Mouse (Mus musculus) embryonic fibroblast, embryonic 13.5 days (primary cell): Measurements from ENCODE around the gene Gm49416. TPM values are rescaled to one million over a fixed set of nuclear protein-coding genes. Genes with fewer than 3 reads are reported as not detected.

Source experiments
- H3K27ac ChIP-seq: 2 replicates; pipeline ENCODE4 v1.5.1; 2012; ENCODE audit warnings: low read length, control low read depth, inconsistent platforms; ENCODE audit not compliant: insufficient read depth
- H3K4me1 ChIP-seq: 2 replicates; pipeline ENCODE4 v1.6.1; 2011; ENCODE audit warnings: low read length; ENCODE audit not compliant: control insufficient read depth, insufficient read depth
- H3K4me3 ChIP-seq: 2 replicates; pipeline ENCODE4 v1.5.1; 2011; ENCODE audit warnings: mild to moderate bottlenecking, control low read depth, low read length; ENCODE audit not compliant: insufficient read depth
- CTCF ChIP-seq: IDR thresholded peaks from 2 replicates; pipeline ENCODE4 v1.5.1; 2011; ENCODE audit warnings: mild to moderate bottlenecking, control low read depth, low read length, moderate library complexity, borderline replicate concordance; ENCODE audit not compliant: insufficient read depth
- POLR2A ChIP-seq: IDR thresholded peaks from 2 replicates; pipeline ENCODE4 v1.6.1; 2011; ENCODE audit warnings: low read depth, mild to moderate bottlenecking, control low read depth, low read length, moderate library complexity
- polyA plus RNA-seq: library from polyadenylated mRNA; stranded (reverse); fragments of >200 nt; gene quantifications from 2 replicates; pipeline ENCODE4 v1.2.4, GENCODE M21; 2011; ENCODE audit warnings: low read depth; ENCODE audit not compliant: missing spikeins, insufficient read length

Gene Gm49416
- polyA plus RNA-seq, 1 experiment: 16.8 TPM

DNA sequence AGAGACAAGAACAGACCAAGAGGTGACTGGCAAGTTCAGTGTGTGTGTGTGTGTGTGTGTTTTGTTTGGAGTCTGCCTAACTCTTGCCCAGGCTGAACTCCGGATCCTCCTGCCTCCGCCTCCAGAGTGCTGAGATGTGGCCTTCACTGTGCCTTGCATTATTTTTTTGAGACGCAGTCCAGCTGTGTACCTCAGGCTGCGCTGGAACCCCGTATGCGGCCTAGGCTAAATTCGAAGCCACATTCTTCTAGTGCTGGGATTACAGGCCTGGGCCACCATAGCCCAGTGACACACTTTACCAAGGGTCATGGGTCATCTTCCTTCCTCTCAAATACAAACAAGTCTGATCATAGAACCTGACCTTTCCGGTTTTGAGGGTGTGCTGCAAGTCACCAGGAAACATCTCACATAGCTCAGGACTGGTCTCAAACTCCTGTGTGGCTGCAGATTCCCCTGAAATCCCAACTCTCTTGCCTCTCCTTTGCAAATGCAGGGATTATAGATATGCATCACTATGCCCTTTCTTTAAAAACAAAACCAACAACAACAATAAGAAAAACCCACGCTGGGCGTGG lies 16.4 kb upstream of the Gm49416 start:
- peak overlapping the region; percentile 83 for H3K4me3 ChIP-seq
- no peaks in the 10 kb centered on the region for H3K4me1 ChIP-seq
- H3K27ac ChIP-seq: peak overlapping the region; percentile 69
- no peak for TF ChIP-seq POLR2A
- TF ChIP-seq CTCF: no peak

- Histone ChIP-seq H3K4me1 (no peaks in the 10 kb centered on the region), H3K27ac (no peak overlapping the region), H3K4me3 (no peak overlapping the region)
- no peak for TF ChIP-seq CTCF
These were observed 13.7 kb upstream of the Gm49416 start for GRCm38 (mm10) chr19:8875031-8875430.

DNA sequence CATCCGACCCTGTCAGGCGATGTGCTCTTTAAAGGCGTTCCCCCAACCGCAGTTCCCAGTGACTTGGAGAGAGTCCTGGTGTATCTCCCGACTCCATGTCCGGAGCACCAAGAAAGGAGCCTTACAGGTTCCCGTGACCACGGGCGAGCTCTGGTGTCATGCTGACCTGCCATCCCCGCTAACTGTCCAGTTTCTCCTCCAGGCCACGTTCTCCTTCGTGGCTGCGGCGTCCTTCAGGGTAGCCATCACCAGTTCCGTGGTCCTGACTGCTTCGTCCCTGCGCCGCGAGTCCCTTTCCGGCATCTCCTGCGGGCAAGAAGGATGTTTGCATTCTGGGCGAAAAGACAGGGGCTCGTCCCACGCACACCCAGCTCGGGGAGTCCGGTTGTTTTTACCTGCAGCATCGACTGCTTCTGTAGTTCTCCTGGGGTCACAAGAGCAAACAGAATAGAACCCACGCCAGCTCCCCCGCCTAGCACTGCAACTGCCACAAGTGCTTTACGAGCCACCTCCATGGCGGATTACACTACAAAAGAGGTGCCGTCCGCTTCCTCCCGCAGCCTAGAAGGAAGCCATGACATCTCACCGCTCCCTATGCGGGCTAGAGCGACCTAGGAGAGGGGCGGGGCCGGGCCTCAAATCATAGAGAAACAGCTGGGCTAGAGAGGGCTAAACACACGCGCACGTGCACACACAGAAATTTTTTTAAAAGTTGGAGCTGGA lies 8.3 kb upstream of the Gm49416 start, which contains the start of gene Uqcc3:
Gene Uqcc3, minus strand, starts transcription at position 613 of the 723 bp plus-strand sequence.
- TF ChIP-seq CTCF: no peak
- TF ChIP-seq POLR2A: peak; percentile 86
- Histone ChIP-seq H3K27ac (peak within 1 kb of the TSS; percentile 47), H3K4me3 (peak within 1 kb of the TSS; percentile 70), H3K4me1 (no peaks in the 10 kb centered on the region)

DNA sequence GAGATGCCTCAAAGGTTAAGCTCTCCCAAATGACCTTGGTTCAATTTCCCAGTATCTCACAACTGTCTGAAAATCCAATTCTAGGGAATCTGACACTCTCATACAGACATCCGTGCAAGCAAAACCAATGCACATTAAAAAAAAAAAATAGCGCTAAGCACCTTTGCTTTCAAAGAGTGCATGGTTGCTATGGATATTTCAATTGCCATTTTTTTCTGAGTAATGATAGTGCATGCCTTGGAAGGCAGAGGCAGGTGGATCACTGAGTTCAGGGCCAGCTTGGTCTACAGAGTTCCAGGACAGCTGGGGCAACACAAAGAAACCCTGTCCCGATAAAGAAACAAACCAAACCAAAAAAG lies 7.7 kb upstream of the Gm49416 start:
- Histone ChIP-seq H3K4me3 (peak overlapping the region; percentile 70; the same call in 1 of the 2 replicates), H3K27ac (no peak overlapping the region), H3K4me1 (no peaks in the 10 kb centered on the region)
- no peak for TF ChIP-seq POLR2A
- TF ChIP-seq CTCF: no peak

- Histone ChIP-seq H3K4me1 (no peaks in the 10 kb centered on the region), H3K4me3 (no peak within 1 kb of the TSS), H3K27ac (no peak within 1 kb of the TSS)
- TF ChIP-seq POLR2A: no peak
- TF ChIP-seq CTCF: no peak
These were observed 5.1 kb upstream of the Gm49416 start, which contains the start of the genes Lbhd1 and Gm49403 for GRCm38 (mm10) chr19:8883616-8884015. Gene Lbhd1, plus strand, starts transcription at chr19:8883732. Gene Gm49403, plus strand, starts transcription at chr19:8883930.

GRCm38 (mm10) chr19:8886916-8887584 lies 1.7 kb upstream of the Gm49416 start:
- Histone ChIP-seq H3K4me3 (no peak overlapping the region), H3K4me1 (peaks cover 4% of the 10 kb centered on the region; the same call in 1 of the 2 replicates), H3K27ac (peak overlapping the region; percentile 58; the same call in 1 of the 2 replicates)
- TF ChIP-seq POLR2A (peak; percentile 40), CTCF (no peak)

DNA sequence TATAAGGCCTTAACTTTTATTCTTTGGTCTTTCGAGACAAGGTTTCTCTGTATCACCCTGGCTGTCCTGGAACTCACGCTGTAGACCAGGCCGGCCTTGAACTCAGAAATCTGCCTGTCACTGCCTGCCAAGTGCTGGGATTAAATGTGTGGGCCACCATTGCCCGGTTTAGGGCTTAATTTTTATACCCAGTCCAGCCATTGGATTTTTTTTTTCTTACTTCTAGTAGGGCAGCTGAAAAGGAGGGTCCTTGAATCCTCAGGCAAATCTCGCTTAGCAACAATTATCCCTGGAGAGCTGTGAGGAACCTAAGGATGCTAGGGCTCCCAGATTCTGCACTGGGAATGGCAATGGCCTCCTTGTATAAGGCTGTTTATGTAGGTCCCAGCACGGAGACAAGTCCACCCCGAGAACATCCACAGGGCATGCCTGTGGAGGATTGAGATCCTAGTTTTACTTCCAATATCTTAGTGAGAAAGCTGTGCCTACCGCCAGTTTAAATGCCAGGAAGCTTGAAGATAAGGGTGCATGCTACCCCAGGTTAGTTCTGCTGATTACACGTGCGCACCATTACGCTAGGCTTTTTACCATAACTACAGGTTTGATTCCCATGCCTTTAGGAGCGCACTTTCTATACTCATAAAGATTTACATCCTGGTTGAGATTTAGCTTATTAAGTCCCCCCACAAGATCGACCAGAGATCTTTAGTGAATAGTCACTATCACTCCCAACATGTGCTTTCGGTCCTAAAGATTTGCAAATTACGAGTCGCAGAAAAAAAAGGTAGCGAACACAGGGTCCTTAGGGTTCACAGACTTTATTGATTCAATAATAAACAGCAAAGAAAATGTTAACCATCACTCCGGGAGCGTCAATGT lies 902 bp upstream of the Gm49416 start:
- peak overlapping the region; percentile 95 for H3K4me3 ChIP-seq
- peaks cover 4% of the 10 kb centered on the region; the same call in 1 of the 2 replicates for H3K4me1 ChIP-seq
- no peak for TF ChIP-seq CTCF
- TF ChIP-seq POLR2A: peak; percentile 53
- peak overlapping the region; percentile 82 for H3K27ac ChIP-seq

- Histone ChIP-seq H3K4me1 (peaks cover 7% of the 10 kb centered on the region), H3K27ac (peak within 1 kb of the TSS; percentile 45), H3K4me3 (peak within 1 kb of the TSS; percentile 100)
- TF ChIP-seq CTCF (no peak), POLR2A (peak; percentile 89)
These were observed 4.4 kb downstream of the Gm49416 start, which contains the start of gene Ints5 for GRCm38 (mm10) chr19:8892829-8893766. Gene Ints5, plus strand, starts transcription at chr19:8893005.
